In the genomic region with DNA sequence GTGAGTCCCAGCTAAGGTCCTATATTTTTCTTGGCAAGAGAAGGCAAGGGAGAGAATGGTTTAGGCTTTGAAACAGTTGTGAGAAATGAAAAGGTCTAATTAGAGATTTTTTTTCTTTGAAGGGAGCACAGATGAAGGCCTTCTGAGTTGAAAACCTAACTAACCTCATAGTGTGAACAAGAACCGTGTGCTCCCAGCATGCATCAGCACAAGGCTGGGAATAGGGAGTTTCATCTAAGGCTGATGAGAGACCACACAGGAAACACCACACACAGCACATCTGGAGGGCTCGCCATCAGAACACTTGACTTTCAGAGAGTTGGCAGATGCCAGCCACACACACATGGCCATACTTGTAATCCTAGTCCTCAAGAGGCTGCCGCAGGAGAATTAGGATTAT, we compare ENCODE assay signal across 28 mouse cellular contexts. TPM values are rescaled to one million over a fixed set of nuclear protein-coding genes. Genes with fewer than 3 reads are reported as not detected.
DNase-seq lines count a peak whose midpoint lies in the region; ATAC-seq and TF ChIP-seq lines count a peak whose summit lies in the region.
"Had no signal": no experiment of that assay in that cellular context is flagged by ENCODE, and none has a peak within 500 bp of the region (broad histone marks: within the 10 kb centered on the region; RNA-seq: fewer than 3 reads in every experiment).

No protein-coding gene starts in this region.

- H3K9me3 ChIP-seq in midbrain, embryonic 15.5 days, result no peaks in the 10 kb centered on the region
- H3K9me3 ChIP-seq in midbrain, embryonic 10.5 days (replicated peaks), result no peaks in the 10 kb centered on the region
- H3K9me3 ChIP-seq: embryonic facial prominence, embryonic 10.5 days; embryonic facial prominence, embryonic 13.5 days; heart, embryonic 10.5 days; heart, embryonic 13.5 days had no signal

- no peak for DNase-seq in midbrain, embryonic 10.5 days (ENCODE audit: low spot score)
- DNase-seq in thymus, postnatal 0 days (ENCODE audit: low spot score), result peak; percentile 47
- no peak for DNase-seq in thymus, adult 2 months
- DNase-seq in thymus, postnatal 4 days, result peak; percentile 29
- no peak for DNase-seq in thymus, adult 18-20 months
- peak; percentile 43 for DNase-seq in naive thymus-derived CD4-positive, alpha-beta T cell, adult 2 months (ENCODE audit: low read depth)
- DNase-seq in layer of hippocampus, postnatal 14 days (ENCODE audit: low spot score in 2 of 2), result no peak
- DNase-seq: adrenal gland, adult 2 months; adrenal gland, postnatal 14 days; cerebellum, adult 11-12 months; cerebellum, adult 8-10 months; cerebellum, postnatal 10 days; cerebellum, postnatal 36 days; embryo, embryonic 11 days; gastrocnemius, postnatal 10 days; gastrocnemius, postnatal 36 days; heart, adult 2 months; heart, postnatal 14 days; heart, postnatal 4 days had no signal

- no peak overlapping the region for H3K27ac ChIP-seq in midbrain, embryonic 15.5 days
- no peak overlapping the region for H3K27ac ChIP-seq in midbrain, embryonic 10.5 days (replicated peaks)
- no peak overlapping the region for H3K27ac ChIP-seq in thymus, adult 2 months (ENCODE audit: control insufficient read depth, insufficient read depth, low read length)
- H3K27ac ChIP-seq: embryonic facial prominence, embryonic 10.5 days; embryonic facial prominence, embryonic 13.5 days; heart, adult 2 months; heart, embryonic 10.5 days; heart, embryonic 13.5 days; hindbrain, embryonic 14.5 days had no signal

- no peaks in the 10 kb centered on the region for H3K4me1 ChIP-seq in midbrain, embryonic 15.5 days
- H3K4me1 ChIP-seq in midbrain, embryonic 10.5 days, result no peaks in the 10 kb centered on the region
- H3K4me1 ChIP-seq in thymus, adult 2 months (replicated peaks; ENCODE audit: control insufficient read depth, insufficient read depth, low read length), result peaks cover 6% of the 10 kb centered on the region
- H3K4me1 ChIP-seq: embryonic facial prominence, embryonic 10.5 days; embryonic facial prominence, embryonic 13.5 days had no signal

- no peaks in the 10 kb centered on the region for H3K27me3 ChIP-seq in midbrain, embryonic 15.5 days (replicated peaks)
- H3K27me3 ChIP-seq in midbrain, embryonic 10.5 days (ENCODE audit: low read depth, poor library complexity, severe bottlenecking), result no peaks in the 10 kb centered on the region
- no peaks in the 10 kb centered on the region for H3K27me3 ChIP-seq in thymus, adult 2 months (ENCODE audit: control insufficient read depth, insufficient read depth, low read length)
- H3K27me3 ChIP-seq: embryonic facial prominence, embryonic 13.5 days; heart, embryonic 13.5 days had no signal

- no peak for TF ChIP-seq CTCF in thymus, adult 2 months (IDR thresholded peaks at IDR 0.05; ENCODE audit: borderline replicate concordance, control insufficient read depth, extremely low read depth, insufficient read depth, low read length, poor library complexity)

- no peaks in the 10 kb centered on the region for H3K36me3 ChIP-seq in midbrain, embryonic 15.5 days (replicated peaks)
- no peaks in the 10 kb centered on the region for H3K36me3 ChIP-seq in midbrain, embryonic 10.5 days
- H3K36me3 ChIP-seq in thymus, adult 2 months (ENCODE audit: control insufficient read depth, insufficient read depth, low read length), result no peaks in the 10 kb centered on the region
- H3K36me3 ChIP-seq: embryonic facial prominence, embryonic 10.5 days; embryonic facial prominence, embryonic 13.5 days; heart, embryonic 10.5 days; heart, embryonic 13.5 days had no signal

- WGBS in midbrain, embryonic 15.5 days, result 64% methylated on average over 3 of the region's 3 CpGs
- WGBS in midbrain, embryonic 10.5 days, result 82% methylated on average over 3 of the region's 3 CpGs
- WGBS in thymus, adult 2 months, result 25% methylated on average over 3 of the region's 3 CpGs

- peak; percentile 50; the same call in 1 of the 2 replicates for ATAC-seq in midbrain, embryonic 15.5 days (replicated peaks)
- ATAC-seq: CD4-positive, CD25-positive, alpha-beta regulatory T cell, adult 4 months; forebrain, embryonic 16.5 days had no signal

- no peak overlapping the region for H3K9ac ChIP-seq in midbrain, embryonic 15.5 days
- H3K9ac ChIP-seq: embryonic facial prominence, embryonic 13.5 days; heart, embryonic 13.5 days; hindbrain, embryonic 14.5 days had no signal

- no peak overlapping the region for H3K4me3 ChIP-seq in midbrain, embryonic 15.5 days
- no peak overlapping the region for H3K4me3 ChIP-seq in midbrain, embryonic 10.5 days
- H3K4me3 ChIP-seq in thymus, adult 2 months (ENCODE audit: control insufficient read depth, insufficient read depth, low read length), result no peak overlapping the region
- H3K4me3 ChIP-seq: embryonic facial prominence, embryonic 10.5 days; embryonic facial prominence, embryonic 13.5 days; erythroblast, embryonic 14.5 days; heart, adult 2 months; heart, embryonic 10.5 days; heart, embryonic 13.5 days had no signal

- no peak for TF ChIP-seq POLR2A in thymus, adult 2 months (IDR thresholded peaks at IDR 0.05; ENCODE audit: control insufficient read depth, extremely low read depth, insufficient read depth, low read length, poor library complexity)

- no peak overlapping the region for H3K4me2 ChIP-seq in midbrain, embryonic 15.5 days
- H3K4me2 ChIP-seq: embryonic facial prominence, embryonic 13.5 days; heart, embryonic 13.5 days; hindbrain, embryonic 14.5 days had no signal

RNA-seq across cellular contexts. Expression of a gene that starts 12.3 kb away (rescaled TPM):
- 32.3 and 34.0 TPM in 2 replicates for polyA plus RNA-seq in midbrain, embryonic 15.5 days (2015; fragmentation: Nextera tagmentation; extraction: Ambion mirVana)
- polyA plus RNA-seq in midbrain, embryonic 10.5 days (2016; fragmentation: Nextera tagmentation; extraction: Ambion mirVana), result 3.5 and 6.6 TPM in 2 replicates
- 16.3 and 18.6 TPM in 2 replicates for polyA plus RNA-seq in thymus, postnatal 0 days (2015; fragmentation: Nextera tagmentation; extraction: Ambion mirVana)
- polyA plus RNA-seq in thymus, adult 2 months (2012; rRNA removed), result 34.3 and 36.5 TPM in 2 replicates
- 10 to 100 TPM; 66.1 to 68.3 TPM for total RNA-seq in layer of hippocampus, postnatal 14 days (2021)

Comparison
In these comparisons a context has a peak if more than half of its experiments do, and no peak if none do; other contexts are left out.
1. DNase-seq: peak in thymus, postnatal 0 days (single experiment), thymus, postnatal 4 days (single experiment) and naive thymus-derived CD4-positive, alpha-beta T cell, adult 2 months (single experiment); none in midbrain, embryonic 10.5 days (single experiment), thymus, adult 2 months (single experiment), thymus, adult 18-20 months (0 of 2) and layer of hippocampus, postnatal 14 days (0 of 2).